Mouse (Mus musculus) liver, adult (tissue): ENCODE measurements around the gene Shroom2.

Source experiments
- GATA4 ChIP-seq: IDR thresholded peaks from 2 replicates; pipeline ENCODE4 v1.6.1; 2014; ENCODE audit warnings: mild to moderate bottlenecking, low read length; ENCODE audit not compliant: insufficient replicate concordance

The Shroom2 gene

DNA sequence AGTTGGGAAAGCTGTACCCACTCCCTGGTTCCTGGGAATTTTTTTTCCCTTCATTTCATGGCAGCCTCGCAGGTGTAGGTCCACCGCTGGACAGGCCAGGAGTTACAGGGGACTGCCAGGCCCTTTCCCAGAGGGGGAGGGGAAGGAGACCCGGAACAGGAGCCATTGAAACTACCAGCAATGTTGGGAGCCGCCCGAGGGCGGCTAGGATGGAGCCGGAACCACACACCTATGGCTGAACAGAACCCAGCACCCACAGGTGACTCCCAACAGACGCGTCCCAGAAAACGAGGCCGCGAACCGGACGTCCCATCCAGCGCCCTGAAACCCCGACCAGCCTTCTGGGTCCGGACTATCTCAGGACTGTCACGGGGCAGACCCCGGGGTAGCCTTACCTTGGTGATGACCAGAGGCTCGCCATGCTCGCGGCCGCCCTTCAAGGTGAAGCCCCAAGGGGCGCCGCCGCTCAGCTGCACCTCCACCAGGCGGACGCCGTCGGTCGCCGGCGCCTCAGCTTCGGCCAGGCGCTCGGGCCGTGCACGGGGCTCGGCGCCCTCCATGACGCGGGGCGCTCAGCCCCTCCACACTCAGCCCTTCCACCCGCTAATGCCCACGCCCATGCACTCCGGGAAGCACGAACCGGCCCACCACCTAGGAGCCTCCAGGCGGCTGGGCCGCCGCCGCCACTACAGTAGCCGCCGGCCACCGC lies at the start of gene Shroom2:
Gene Shroom2 (minus strand): TSS at position 575 of the 709 bp plus-strand sequence.
- TF ChIP-seq GATA4 = no peak

DNA sequence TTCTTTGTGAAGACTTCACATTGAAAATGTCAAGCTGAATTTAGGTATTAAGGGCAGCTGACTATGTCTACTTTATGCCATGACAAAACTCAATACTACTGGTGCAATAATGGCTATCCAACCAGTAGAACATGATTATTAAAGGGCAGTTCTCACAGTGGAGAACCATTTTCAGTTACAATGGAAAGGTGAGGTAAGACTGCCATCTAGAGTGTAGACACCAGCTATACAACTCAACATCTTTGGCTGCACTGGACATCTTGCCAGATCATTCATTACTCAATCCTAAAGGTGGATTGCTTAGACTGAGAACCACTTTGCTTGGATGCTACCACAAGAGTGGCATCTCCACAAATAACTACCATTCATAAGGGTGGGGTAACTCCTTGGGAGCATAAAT lies 49.7 kb upstream of the Shroom2 start:
- TF ChIP-seq GATA4 = no peak

DNA sequence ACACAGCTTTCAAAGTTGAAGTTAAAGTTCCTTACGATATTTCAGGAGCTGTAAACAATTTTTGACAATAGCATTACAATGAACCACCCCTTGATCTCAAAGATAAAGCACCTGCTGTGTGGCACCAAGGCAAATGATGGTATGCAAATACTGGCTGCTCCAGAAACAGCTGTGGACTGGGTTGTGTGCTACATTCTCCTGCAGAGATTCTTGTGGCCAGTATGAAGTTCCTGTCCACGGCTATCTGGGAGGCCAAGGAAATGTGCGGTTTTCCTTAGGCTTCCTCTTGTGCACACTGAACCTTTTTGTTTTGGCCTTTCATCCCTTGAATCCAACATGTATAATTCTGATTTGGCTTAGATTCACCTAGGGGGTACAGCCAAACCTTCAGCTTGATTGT lies 44.1 kb upstream of the Shroom2 start:
- no peak for TF ChIP-seq GATA4

DNA sequence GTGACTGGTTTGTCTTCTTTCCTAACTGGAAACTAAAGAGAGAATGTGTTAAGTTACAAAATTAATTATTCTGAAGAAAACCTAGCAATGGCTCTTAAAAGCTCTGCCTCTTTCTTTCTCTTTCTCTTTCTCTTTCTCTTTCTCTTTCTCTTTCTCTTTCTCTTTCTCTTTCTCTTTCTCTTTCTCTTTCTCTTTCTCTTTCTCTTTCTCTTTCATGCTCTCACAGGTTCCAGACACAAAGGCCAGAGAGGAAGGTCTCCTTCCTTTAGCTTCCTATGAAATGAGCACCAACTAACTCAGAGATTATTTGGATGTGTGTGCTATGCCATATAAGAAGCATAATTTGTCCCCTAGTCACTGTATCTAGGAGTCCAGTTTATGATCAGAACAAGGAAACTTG lies 36.1 kb upstream of the Shroom2 start:
- no peak for TF ChIP-seq GATA4

DNA sequence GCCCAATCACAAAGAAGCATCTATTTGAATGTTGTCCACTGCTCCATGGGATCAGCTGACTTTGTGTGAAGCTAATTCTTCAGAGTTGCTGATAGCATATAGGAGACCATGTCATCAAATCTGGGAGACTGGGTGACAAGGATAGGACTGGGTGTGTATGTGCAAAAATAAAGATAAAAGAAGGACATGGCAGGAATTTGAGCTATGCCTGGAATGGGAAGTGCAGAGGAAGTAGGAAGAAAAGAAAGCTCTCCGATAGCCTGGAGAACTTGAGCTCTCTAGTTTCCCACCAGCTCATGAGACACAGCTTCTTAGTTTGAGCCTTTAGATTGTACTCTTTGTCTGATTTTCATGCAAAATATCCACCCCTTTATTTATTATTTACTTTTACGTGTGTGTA lies 19.3 kb upstream of the Shroom2 start:
- peak; percentile 50; the same call in 1 of the 2 replicates for TF ChIP-seq GATA4

DNA sequence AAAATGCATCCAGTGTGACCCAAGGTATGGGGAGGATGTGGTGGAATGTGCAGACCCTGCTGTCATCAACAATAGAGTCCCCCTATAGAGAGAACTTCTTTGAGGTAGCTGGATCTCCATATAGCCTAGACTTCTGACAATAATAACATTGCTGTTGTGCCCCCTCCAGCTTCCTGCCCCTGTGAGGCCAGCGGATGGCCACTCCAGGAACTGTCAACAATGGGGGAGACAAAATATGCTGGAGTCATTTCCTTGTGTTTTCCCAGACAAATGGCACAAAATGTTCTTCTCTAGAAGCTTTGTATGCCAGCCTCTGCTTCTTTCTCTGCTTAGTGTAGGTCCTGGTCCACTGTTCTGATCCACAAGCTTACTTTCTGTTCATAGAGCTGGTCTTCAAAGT lies 18.9 kb upstream of the Shroom2 start:
- no peak for TF ChIP-seq GATA4

DNA sequence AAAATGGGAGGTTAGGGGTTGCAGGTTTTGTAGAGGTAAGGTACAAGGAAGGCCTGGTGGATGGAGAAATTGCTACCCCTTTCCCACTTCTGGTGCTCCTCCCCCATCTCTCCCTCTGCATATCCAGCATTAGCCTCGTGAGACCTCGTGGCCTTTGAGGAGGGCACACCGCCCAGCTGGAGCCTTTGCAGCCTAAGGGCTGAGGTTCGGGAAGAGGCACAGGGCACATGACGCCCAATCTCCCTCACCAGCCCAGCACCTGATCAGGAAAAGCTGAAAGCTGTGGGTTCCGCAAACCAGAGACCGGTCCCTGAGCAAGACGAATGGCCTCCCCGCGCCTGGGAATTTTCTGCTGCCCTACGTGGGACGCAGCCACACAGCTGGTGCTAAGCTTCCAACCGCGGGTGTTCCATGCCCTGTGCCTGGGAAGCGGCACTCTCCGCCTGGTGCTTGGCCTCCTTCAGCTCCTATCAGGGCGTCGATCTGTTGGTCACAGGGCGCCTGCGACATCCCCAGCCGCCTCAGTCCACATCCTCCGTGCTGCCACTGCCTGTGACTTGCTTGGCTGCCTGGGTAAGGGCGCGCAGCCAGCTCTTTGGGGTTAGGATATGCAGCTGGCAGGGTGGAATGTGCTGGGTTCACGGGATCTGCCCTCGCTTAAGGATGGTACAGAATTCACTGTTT lies 12.6 kb upstream of the Shroom2 start, which contains the start of gene Gpr143:
Gene Gpr143 (plus strand): TSS at position 202 of the 684 bp plus-strand sequence.
- no peak; the same call in 1 of the 2 replicates for TF ChIP-seq GATA4

DNA sequence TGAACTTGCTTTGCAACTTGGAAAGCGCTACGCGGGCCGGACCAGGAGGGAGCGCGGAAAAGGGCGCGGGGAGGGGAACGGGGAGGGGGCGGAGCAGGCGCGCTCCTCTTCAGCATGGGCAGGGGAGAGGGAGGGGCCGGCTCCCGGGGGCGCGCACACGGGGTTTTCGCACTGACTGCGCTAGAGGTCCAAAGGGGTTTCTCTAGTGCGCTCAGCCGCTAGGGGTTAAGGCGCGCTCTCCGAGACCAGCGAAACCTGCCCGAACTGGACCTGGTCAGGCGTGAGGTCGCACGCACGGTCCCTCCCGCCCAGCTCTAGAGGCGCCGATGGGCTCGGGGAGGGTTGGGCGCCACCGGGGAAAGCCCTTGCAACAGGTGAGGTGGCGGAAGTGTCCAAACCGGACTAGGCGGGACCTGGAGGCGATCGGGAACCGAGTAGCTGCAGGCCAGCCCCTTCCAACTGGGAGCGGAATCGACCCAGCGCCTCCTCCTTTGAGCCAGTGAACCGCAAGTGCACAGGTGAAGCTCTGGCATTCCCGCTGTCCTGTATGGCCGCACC lies 414 bp upstream of the Shroom2 start:
- no peak for TF ChIP-seq GATA4

DNA sequence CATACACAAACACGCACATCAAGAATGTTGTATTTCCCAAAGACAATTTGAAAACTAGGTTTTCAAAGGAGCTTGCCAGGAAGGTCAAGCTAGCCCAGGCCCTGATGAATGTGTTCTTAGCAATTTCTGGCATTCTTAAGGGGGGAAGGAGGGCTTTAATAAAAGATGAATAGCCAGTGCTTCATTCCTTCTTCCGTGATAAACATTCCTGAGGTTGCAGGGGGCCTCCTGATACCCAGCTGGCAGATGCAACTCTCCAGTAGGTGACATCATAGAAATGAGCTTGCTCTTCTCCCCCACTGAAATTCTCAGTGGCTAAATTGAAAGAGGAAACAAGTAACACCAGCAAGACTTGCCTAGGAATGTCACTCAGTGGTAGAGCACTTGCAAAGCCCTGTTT lies 5.1 kb downstream of the Shroom2 start:
- TF ChIP-seq GATA4 = no peak

GRCm38 (mm10) chrX:152762855-152763254 lies 6.4 kb downstream of the Shroom2 start:
- TF ChIP-seq GATA4 = no peak

DNA sequence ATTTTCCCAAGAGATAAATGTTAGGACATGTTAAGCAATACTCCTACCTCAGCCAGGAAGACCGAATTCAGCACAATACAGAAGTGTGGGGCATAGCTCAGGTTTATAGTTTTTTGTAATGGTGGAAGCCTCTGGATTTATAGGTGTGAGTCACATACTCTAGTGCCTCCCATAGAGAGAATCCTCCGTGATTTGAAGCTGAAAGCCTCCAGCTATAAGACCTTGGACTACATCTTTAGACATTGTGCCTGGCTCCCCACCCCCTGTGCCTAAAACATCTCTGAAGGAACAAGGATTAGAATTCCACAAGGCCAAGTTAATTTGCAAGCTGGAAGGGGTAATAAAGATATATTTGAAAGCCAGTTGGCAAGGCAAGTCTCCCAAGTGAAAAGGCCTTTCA lies 6.8 kb downstream of the Shroom2 start:
- no peak for TF ChIP-seq GATA4

GRCm38 (mm10) chrX:152756293-152756692 lies 13.0 kb downstream of the Shroom2 start:
- TF ChIP-seq GATA4 = no peak

DNA sequence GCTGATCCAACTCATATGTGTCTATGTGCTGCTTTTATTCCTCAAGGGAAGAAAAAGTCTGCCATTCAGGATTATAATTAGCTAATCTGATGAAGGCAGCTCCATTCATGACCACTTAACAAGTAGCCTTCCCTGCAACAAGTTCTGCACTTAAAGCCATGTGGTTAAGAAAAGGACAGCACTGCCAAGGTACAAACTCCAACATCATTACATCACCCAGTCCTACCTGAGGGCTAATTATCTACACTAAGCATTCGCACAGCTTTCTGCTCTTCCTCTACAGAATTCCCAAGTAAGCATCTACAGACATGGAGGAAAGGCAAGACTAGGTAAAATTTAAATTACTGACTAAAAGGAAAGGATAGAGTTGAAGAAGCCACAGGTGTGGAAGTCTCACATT lies 13.4 kb downstream of the Shroom2 start:
- no peak for TF ChIP-seq GATA4

- TF ChIP-seq GATA4 = no peak
Observed at GRCm38 (mm10) chrX:152745925-152746324, 23.3 kb downstream of the Shroom2 start.

GRCm38 (mm10) chrX:152743642-152744041 lies 25.6 kb downstream of the Shroom2 start:
- TF ChIP-seq GATA4 = peak; percentile 73

DNA sequence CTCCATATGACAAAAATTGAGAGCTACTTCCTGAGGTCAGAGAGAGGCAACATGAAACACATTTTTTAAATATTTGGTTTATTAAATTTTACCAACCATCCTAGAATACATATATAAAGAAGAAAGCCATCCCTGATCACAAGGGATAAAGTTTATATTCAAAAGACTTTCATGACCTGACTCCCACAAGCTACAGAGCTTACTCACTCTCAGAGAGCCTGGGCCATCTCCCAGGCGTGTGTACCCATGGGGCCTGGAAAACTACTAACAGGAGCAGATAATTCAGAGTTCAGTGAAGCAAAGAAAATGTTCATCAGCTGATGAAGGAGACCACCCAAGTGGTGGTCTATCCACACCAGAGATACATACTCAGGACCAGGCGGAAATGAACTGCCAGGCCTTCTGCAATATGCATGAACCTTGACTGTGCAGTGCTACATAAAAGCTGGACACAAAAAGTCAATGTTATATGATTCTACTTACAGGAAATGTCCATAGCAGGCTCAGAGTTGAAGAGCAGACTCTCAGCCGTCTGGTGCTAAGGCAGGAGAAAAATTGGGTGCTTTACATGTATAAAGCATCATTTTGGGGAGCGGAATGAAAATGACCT lies 30.4 kb downstream of the Shroom2 start:
- no peak for TF ChIP-seq GATA4
